Mouse (Mus musculus): ENCODE measurements around the gene Fh1. TPM values are rescaled to one million over a fixed set of nuclear protein-coding genes. Genes with fewer than 3 reads are reported as not detected.

Fh1 gene
- polyA plus RNA-seq, 1 experiment from 2014 or later, result 136 TPM

Other genes starting within 250 kb of the Fh1 start
- 0.19 and 0.27 TPM in 2 replicates for gene Rgs7, start 133.1 kb downstream of the Fh1 start, polyA plus RNA-seq (2014; fragmentation: Nextera tagmentation; extraction: Ambion mirVana)
- 1.7 and 1.9 TPM in 2 replicates for gene Kmo, start 5.3 kb downstream of the Fh1 start, polyA plus RNA-seq (2014; fragmentation: Nextera tagmentation; extraction: Ambion mirVana)
- 4.0 and 4.3 TPM in 2 replicates for gene Opn3, start 67.1 kb upstream of the Fh1 start, polyA plus RNA-seq (2014; fragmentation: Nextera tagmentation; extraction: Ambion mirVana)
- 3.2 and 3.6 TPM in 2 replicates for gene Chml, start 67.3 kb upstream of the Fh1 start, polyA plus RNA-seq (2014; fragmentation: Nextera tagmentation; extraction: Ambion mirVana)
- gene Wdr64, start 73.0 kb upstream of the Fh1 start, polyA plus RNA-seq (2014; fragmentation: Nextera tagmentation; extraction: Ambion mirVana), result not detected in 2 replicates